Mouse (Mus musculus) layer of hippocampus, postnatal 25 days (tissue): ENCODE measurements around the gene Apoa2. TPM values are rescaled to one million over a fixed set of nuclear protein-coding genes. Genes with fewer than 3 reads are reported as not detected.
A peak's percentile ranks its signal among the peaks of the same experiment; 100 is the strongest.

ENCODE experiments used
- DNase-seq, 2 experiments: peaks; one replicate each; pipeline ENCODE4 v3.0.0; 2022; ENCODE audit warnings: mixed read lengths in 2 of 2, low spot score in 1 of 2; ENCODE audit errors: extremely low spot score in 1 of 2
- total RNA-seq, 2 experiments: library from RNA; stranded (reverse); gene quantifications; 2 replicates each; pipeline ENCODE4 v1.2.3; 2021

Gene Apoa2
- 1 to 10 TPM; 1.9 to 2.3 TPM for total RNA-seq

DNA sequence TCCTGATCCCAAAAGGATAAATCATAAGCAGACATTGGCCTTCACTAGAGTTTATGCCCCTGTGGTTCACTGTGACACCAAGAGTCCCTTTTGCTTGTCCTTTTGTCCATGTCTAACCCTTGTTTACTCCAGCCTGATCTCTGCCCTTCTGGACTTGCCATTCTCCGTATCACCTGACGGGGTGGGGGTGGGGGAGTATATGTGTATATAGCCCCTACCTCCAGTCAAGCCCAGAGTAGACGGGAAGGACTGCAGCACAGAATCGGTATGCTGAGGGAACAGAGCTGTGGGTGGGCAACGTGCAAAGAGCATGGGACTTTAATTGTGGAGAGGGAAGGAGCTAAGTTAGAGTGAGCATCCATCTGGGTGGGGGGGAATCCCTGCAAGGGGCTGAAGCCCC is at the start of gene Apoa2:
TSS of gene Apoa2 (plus strand) at position 198 of the 400 bp plus-strand sequence.
- no peak for DNase-seq

GRCm38 (mm10) chr1:171179487-171180171 is 45.2 kb upstream of the Apoa2 start:
- DNase-seq, result no peak

DNA sequence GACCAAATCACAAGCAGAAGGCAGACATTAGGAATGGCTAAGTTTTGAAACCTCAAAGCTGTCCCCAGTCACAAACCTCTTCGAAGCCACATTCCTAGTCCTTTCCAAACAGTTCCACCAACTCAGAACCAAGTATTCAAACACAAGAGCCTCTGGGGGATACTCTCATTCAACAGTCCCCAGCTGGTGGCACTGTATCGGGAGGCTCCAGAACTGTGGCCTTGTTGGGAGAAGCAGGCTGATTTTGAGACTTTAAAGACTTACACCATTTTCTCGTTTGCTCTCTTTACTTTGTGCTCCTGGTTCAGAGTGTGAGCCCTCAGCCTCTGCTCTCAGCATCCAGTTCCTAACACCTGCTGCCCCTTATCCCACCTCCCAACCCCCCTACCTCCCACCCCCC is 41.8 kb upstream of the Apoa2 start:
- no peak for DNase-seq

DNA sequence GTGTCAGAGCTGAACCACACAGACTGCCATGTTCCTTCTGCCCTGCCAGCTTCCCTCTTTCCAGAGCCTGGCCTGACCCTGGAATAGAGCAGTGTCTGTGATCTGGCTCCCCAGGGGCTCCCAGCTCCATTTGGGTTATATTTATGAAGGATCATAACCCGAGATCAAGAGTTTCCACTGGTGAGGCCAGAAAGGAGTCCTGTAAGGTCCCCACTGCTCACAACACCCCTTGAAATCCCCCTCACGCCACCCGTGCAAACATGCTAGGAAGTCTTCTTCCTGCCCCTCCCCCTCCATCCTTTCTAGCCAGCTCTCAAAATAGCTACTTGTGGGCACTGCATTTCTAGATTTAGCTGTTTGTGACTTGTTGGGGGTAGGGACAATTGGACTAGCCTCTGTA is 41.2 kb upstream of the Apoa2 start:
- DNase-seq, result no peak

DNA sequence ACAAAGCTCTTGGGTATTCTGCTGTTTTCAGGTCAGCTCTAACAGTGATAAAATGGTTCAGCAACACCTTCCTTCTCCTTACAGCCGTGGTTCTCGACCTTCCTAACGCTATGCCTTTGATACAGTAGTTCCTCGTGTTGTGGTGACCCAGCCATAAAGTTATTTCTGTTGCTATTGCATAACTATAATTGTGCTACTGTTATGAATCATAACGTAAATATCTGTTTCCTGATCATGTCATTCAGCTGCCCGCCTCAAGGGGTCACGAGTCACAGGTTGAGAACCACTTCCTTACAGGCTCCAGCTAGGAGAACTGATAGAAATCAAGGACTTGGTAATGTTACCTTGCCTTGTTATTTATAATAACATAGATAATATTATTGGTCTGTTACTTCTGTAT is 40.5 kb upstream of the Apoa2 start:
- DNase-seq, result no peak

GRCm38 (mm10) chr1:171185655-171186054 is 39.2 kb upstream of the Apoa2 start:
- no peak for DNase-seq

GRCm38 (mm10) chr1:171187851-171188700 is 36.8 kb upstream of the Apoa2 start:
- DNase-seq, result no peak

DNA sequence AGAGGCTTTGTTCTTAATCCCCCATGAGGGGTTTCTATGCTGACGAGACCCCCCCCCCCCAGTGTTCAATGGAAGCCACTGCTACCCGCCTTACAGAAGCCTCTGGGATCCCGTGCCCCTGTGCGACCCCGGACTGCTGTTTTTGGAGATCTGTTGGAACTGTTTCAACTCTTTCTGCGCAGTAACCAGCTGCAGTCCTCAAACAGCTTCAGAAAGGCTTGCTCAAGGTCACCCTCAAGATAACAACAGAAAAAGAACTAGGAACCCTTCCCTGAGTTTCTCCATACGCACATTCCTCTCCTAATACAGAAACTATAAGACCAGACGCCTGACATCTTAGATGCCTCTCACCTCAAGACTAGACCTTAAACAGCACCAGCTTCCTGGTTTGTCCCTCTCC is 35.8 kb upstream of the Apoa2 start:
- no peak for DNase-seq

GRCm38 (mm10) chr1:171189476-171190114 is 35.3 kb upstream of the Apoa2 start:
- no peak for DNase-seq

- no peak for DNase-seq
Measured at GRCm38 (mm10) chr1:171190832-171191231, 34.0 kb upstream of the Apoa2 start.

GRCm38 (mm10) chr1:171192283-171192682 is 32.6 kb upstream of the Apoa2 start:
- DNase-seq, result no peak

DNA sequence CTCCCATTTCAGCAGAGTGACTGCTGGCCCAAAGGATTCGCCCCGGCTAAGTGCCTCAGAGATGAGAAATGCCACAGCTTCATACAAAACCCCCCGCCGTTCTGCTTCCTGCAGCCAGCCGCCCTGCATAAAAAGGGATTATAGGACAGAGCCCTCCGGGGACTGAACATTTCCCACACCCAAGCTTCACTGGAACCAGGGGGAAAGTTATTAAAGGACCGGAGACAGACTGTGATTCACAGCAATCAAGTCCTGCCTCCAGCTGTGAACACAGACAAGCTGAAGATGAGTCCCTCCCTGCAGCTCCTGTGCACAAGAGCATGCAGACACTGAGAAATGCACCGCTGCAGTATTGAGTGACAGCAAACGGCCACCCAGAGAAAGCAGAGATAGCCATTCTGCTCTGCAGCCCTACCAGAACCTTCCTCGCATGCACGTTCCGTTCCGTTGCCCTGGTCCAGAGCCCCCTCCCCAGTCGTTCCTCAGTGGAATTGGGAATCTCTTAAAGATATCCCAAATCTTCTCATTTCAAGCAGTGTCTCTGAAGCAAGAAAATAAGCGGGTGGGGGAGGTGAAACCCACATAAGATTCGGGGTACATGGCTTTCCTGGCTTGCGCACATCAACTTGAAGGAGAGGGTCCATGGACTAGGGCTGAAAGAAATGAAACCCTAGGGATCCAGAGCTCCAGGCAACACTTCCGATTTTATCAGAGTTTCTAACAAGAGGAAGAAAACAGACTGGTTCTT is 31.6 kb upstream of the Apoa2 start:
- no peak for DNase-seq

DNA sequence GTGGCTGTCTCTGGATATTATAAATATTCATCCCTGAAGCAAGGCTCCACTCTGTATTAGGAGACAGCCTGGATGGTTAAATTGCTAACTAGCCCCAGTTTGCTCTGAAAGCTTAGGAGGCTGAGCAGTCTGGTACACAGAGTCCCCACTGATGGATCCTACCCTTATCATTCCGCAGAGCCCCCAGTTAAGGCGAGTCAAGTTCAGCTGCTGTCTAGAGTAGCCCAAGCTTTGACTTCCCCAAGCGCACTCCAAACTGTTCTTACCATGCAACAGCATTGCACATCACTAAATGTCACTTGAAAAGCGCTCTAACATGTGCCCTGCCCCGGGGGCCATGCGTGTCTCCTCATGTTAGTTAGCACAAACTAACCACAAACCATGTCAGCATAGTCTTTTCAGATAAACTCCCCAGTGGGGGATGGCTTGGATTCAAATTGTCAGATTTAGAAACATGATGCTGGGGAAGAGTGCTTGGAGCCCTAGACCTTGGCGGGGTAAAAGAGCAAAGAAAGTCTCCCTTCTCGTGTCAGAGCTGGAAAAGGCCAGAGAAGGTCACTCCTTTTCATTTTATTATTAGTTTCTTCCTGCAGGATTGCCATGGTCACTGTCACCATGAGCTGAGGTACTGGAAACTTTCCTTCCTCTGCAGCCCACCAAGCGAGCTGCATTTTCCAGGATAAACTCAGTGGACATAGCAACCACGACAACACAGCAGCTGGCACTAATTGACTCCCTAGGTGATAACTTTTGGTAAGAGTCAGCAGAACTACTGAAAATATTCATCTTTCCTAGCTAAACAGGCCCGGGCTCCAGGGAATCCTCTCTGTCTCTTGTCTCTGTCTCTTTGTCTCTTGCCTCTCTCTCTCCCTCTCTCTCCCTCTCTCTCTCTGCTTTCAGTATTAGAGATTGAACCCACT is 30.7 kb upstream of the Apoa2 start:
- DNase-seq, result no peak

DNA sequence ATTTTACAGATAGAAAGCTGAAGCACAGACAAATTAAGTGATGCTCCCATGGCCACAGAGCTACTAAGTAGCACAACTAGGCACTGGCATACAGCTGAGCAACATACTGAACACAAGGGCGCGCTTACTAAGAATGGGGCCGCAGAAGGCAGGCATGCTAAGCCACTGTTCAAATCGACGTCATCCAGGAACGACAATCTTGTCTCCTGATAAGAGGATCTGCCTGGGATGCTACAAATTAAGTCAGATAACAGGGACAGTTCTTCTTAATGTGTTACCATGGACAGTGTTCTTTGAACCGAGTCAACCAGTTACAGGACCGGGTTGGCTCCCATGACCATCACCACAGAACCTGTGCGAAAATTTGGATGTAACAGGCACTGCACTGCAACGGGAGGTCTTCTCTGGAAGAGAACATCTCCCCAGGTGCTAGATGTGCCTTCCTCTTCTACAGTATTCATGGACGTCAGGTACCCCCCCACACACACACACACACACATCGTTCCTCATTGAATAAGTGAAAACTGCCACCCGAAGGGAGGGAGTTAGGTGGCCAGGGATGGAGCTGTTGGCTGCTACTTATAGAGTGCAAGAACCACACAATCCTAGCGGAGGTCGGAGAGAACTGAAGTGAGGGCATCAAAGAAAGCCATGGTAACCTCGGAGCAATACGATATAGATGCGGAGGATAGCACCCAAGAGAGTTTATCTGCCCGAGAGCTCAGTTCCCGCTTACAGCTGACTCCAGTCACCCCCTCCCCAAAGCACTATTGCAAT is 29.6 kb upstream of the Apoa2 start:
- no peak for DNase-seq

DNA sequence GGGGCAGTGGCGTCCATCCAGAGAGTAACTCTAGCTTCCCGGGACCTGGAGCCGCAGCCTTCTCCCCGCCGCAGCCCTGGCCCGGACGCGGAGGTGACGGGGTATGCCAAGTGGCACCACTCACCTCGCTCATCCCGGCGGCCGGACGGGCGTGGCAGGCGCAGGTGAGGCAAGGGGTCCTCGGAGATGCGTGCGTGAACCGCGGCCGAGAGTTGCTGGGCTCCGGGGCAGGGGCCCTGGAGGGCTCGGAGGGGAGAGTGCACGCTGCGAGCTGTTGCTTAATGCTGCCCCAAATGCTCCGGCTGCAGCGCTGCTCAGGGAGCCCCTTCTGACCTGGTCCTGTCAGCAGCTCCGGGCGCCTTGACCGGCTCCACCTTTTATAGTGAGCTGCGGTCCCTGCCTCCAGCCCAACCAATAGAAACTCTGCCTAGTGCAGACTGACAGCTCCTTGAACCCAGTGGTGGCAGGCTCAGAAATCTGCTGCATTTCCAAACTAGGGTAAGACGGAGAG is 28.9 kb upstream of the Apoa2 start, which contains the start of gene Pcp4l1:
TSS of gene Pcp4l1 (minus strand) at position 382 of the 511 bp plus-strand sequence.
- DNase-seq, result peak in 1 of 2 experiments; percentile 24

DNA sequence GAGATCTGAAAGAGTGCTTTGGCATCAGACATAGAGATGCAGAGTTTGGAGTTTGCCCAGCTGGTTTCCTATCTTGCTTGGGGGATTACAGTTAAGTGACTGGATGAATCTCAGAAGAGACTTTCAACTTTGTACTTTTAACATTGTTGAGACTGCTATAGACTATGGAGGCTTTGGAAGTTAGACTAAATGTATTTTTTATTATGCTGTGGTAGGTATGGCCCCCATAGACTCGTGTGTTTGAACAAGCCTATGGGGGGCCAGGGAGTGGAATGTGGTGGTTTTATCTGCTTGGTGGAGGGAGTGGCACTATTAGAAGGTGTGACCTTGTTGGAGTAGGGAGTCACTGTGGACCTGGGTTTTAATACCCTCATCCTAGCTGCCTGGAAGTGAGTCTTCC is 25.3 kb upstream of the Apoa2 start:
- DNase-seq, result no peak

DNA sequence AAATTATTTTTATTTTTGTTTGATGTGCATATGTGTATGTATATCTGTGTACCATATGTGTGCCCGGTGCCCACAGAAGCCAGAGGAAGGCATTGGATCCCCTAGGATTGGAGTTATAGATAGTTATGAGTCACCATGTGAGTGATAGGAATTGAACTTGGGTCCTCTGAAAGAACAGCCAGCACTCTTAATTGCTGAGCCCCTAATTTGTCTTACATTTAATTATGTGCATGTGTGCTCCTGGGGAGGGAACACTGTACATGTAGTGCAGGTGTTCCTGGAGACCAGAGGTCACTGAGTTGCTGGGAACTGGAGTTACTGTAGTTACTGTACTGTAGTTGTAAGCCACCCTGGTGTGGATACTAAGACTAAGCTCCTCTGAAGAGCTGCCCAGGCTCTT is 24.1 kb upstream of the Apoa2 start:
- no peak for DNase-seq

DNA sequence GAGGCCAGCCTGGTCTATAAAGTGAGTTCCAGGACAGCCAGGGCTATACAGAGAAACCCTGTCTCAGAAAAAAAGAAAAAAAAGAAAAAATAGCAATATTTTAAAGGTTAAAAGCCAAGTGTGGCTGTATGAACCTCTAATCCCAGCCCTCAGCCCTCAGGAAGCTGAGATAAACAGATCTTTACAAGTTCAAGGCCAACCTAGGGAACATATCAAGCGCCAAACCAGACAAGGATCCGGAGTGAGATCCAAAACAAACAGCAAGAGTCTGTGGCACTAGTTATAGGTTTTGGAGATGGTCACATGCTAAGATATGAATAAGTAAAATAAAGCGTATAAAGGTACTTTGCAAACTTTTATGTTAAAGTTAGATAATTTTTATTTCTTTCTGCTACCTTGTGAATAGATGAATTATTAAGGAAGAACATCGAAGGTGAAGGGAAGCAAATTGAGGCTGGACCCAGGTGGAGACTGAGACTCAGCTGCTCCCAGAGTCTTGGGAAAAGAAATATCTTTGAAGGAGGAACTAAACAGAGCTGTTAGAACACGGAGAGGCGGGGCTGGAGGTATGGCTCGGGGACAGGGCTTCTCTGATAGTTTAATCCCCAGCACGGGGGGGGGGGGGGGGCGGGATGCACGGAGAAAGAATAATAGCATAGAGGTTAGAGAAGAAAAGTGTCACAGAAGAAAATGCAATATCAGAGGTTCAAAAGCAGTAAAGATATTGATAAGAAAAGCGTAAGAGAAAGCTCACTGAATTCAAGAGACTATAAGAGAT is 21.2 kb upstream of the Apoa2 start:
- DNase-seq, result no peak
